In genomic region chr6:65611834-65612233, GRCm38 (mm10) we compare ENCODE assay signal across 17 mouse cellular contexts. TPM values are rescaled to one million over a fixed set of nuclear protein-coding genes. Genes with fewer than 3 reads are reported as not detected.
DNase-seq lines count a peak whose midpoint lies in the region; ATAC-seq and TF ChIP-seq lines count a peak whose summit lies in the region.
"Had no signal": no experiment of that assay in that cellular context is flagged by ENCODE, and none has a peak within 500 bp of the region (broad histone marks: within the 10 kb centered on the region; RNA-seq: fewer than 3 reads in every experiment).

No protein-coding gene starts in this region.

- in situ Hi-C loops in CH12.LX (cut with MboI; ENCODE audit: low pct_ligation_motif_present, low pct_unique_long_range_greater_than_20kb, low sequenced_read_pairs) = no loop called here

- ATAC-seq in heart, embryonic 15.5 days (replicated peaks; ENCODE audit: insufficient number of reproducible peaks, insufficient read depth, low FRiP score, low read depth) = peak; percentile 85
- ATAC-seq in erythroblast, adult 5-6 weeks (replicated peaks; ENCODE audit: low FRiP score, poor library complexity, severe bottlenecking) = no peak
- ATAC-seq: forebrain, embryonic 13.5 days had no signal

- H3ac ChIP-seq in myocyte (ENCODE audit: control insufficient read depth, insufficient read length) = no peak overlapping the region

- peak; percentile 65 for DNase-seq in CH12.LX (ENCODE audit: extremely low read depth)
- DNase-seq in ovary, postnatal 14 days (ENCODE audit: low spot score) = no peak
- DNase-seq in right cerebral cortex, postnatal 10 days (ENCODE audit: low spot score in 2 of 2) = no peak
- DNase-seq: adrenal gland, postnatal 36 days; cerebellum, postnatal 25 days; kidney, adult 11 months; kidney, postnatal 14 days; layer of hippocampus, postnatal 36 days; liver, embryonic 13.5 days had no signal

- H3K27me3 ChIP-seq in CH12.LX (replicated peaks) = no peaks in the 10 kb centered on the region
- H3K27me3 ChIP-seq in heart, embryonic 15.5 days = no peaks in the 10 kb centered on the region
- H3K27me3 ChIP-seq in myocyte (ENCODE audit: control insufficient read depth, insufficient read depth, insufficient read length) = no peaks in the 10 kb centered on the region
- H3K27me3 ChIP-seq: embryonic facial prominence, embryonic 13.5 days; forebrain, embryonic 13.5 days; liver, embryonic 13.5 days; megakaryocyte, embryonic 14.5 days had no signal

- H3K9me3 ChIP-seq in CH12.LX (replicated peaks; ENCODE audit: low read length) = no peaks in the 10 kb centered on the region
- no peaks in the 10 kb centered on the region for H3K9me3 ChIP-seq in heart, embryonic 15.5 days (replicated peaks)
- H3K9me3 ChIP-seq: embryonic facial prominence, embryonic 13.5 days; forebrain, embryonic 13.5 days; limb, embryonic 10.5 days; liver, embryonic 13.5 days; megakaryocyte, embryonic 14.5 days had no signal

- H3K27ac ChIP-seq in CH12.LX (ENCODE audit: insufficient read depth, low read depth) = peak overlapping the region; percentile 64; the same call in 1 of the 2 replicates
- peak overlapping the region; percentile 71; the same call in 1 of the 2 replicates for H3K27ac ChIP-seq in embryonic fibroblast, embryonic 13.5 days (ENCODE audit: insufficient read depth, low read length)
- H3K27ac ChIP-seq in heart, embryonic 15.5 days = peak overlapping the region; percentile 75
- H3K27ac ChIP-seq: embryonic facial prominence, embryonic 13.5 days; forebrain, embryonic 13.5 days; limb, embryonic 10.5 days; liver, embryonic 13.5 days had no signal

- H3K79me2 ChIP-seq in CH12.LX (replicated peaks; ENCODE audit: control insufficient read depth, extremely low read depth, insufficient read depth, poor library complexity, severe bottlenecking) (no peaks in the 10 kb centered on the region), myocyte (ENCODE audit: control insufficient read depth, insufficient read depth) (no peaks in the 10 kb centered on the region)

- H3K4me1 ChIP-seq in CH12.LX (ENCODE audit: control insufficient read depth in 1 of 2, insufficient read depth in 2 of 2) = peaks cover 19 to 56% of the 10 kb centered on the region in 2 experiments
- H3K4me1 ChIP-seq in embryonic fibroblast, embryonic 13.5 days (ENCODE audit: control insufficient read depth, insufficient read depth, low read length) = peaks cover 5% of the 10 kb centered on the region
- H3K4me1 ChIP-seq in heart, embryonic 15.5 days (replicated peaks) = peaks cover 12% of the 10 kb centered on the region
- H3K4me1 ChIP-seq: embryonic facial prominence, embryonic 13.5 days; forebrain, embryonic 13.5 days; limb, embryonic 10.5 days; liver, embryonic 13.5 days had no signal

- H3K4me3 ChIP-seq in CH12.LX (replicated peaks in 1 of 3; ENCODE audit: low read depth in 2 of 3, low read length in 2 of 3, poor library complexity in 1 of 3) = peak overlapping the region in 1 of 3 experiments; percentile 44
- H3K4me3 ChIP-seq in embryonic fibroblast, embryonic 13.5 days (ENCODE audit: insufficient read depth, low read length) = no peak overlapping the region
- H3K4me3 ChIP-seq in heart, embryonic 15.5 days = no peak overlapping the region
- H3K4me3 ChIP-seq in myocyte = no peak overlapping the region
- H3K4me3 ChIP-seq: embryonic facial prominence, embryonic 13.5 days; forebrain, embryonic 13.5 days; limb, embryonic 10.5 days; liver, embryonic 13.5 days; megakaryocyte, embryonic 14.5 days had no signal

- TF ChIP-seq CTCF in CH12.LX (conservative IDR thresholded peaks at IDR 0.05 in 1 of 2, IDR thresholded peaks at IDR 0.05 in 1 of 2; ENCODE audit: low read depth in 2 of 2, low read length in 2 of 2) = no peak
- no peak for TF ChIP-seq CTCF in embryonic fibroblast, embryonic 13.5 days (IDR thresholded peaks at IDR 0.05; ENCODE audit: borderline replicate concordance, insufficient read depth, low read length)

- TF ChIP-seq POLR2A in CH12.LX (IDR thresholded peaks at IDR 0.05; ENCODE audit: low read depth, low read length) = 0 out of 2 replicates have a peak, but pooled peaks have one; percentile 26
- TF ChIP-seq POLR2A in embryonic fibroblast, embryonic 13.5 days (IDR thresholded peaks at IDR 0.05; ENCODE audit: low read depth, low read length) = no peak
- TF ChIP-seq POLR2A in myocyte (IDR thresholded peaks at IDR 0.05; ENCODE audit: insufficient read length, low read depth) = no peak

- no peak for TF ChIP-seq RAD21 in CH12.LX (IDR thresholded peaks at IDR 0.05; ENCODE audit: low read depth, low read length)

- peak overlapping the region; percentile 50; the same call in 1 of the 2 replicates for H3K4me2 ChIP-seq in CH12.LX (ENCODE audit: insufficient read depth, low read depth, poor library complexity, severe bottlenecking)
- no peak overlapping the region for H3K4me2 ChIP-seq in heart, embryonic 15.5 days
- H3K4me2 ChIP-seq in myocyte (ENCODE audit: low read depth) = peak overlapping the region; percentile 21
- H3K4me2 ChIP-seq: embryonic facial prominence, embryonic 13.5 days; forebrain, embryonic 13.5 days; liver, embryonic 13.5 days had no signal

- no peak for TF ChIP-seq EP300 in CH12.LX (IDR thresholded peaks at IDR 0.05; ENCODE audit: low read length)

- H3K9ac ChIP-seq in CH12.LX (ENCODE audit: insufficient read depth, low read depth) = peak overlapping the region; percentile 30; the same call in 1 of the 2 replicates
- H3K9ac ChIP-seq in heart, embryonic 15.5 days = no peak overlapping the region
- H3K9ac ChIP-seq: embryonic facial prominence, embryonic 13.5 days; forebrain, embryonic 13.5 days; liver, embryonic 13.5 days had no signal

- H3K36me3 ChIP-seq in CH12.LX (replicated peaks in 1 of 2; ENCODE audit: control insufficient read depth in 1 of 2, insufficient read depth in 1 of 2, low read length in 1 of 2) (no peaks in the 10 kb centered on the region), myocyte (ENCODE audit: control insufficient read depth, insufficient read depth) (no peaks in the 10 kb centered on the region)
- H3K36me3 ChIP-seq in heart, embryonic 15.5 days = no peaks in the 10 kb centered on the region
- H3K36me3 ChIP-seq: embryonic facial prominence, embryonic 13.5 days; limb, embryonic 10.5 days; liver, embryonic 13.5 days had no signal

- dilution Hi-C loops in CH12.LX (cut with MboI; ENCODE audit: extremely low pct_ligation_motif_present, extremely low pct_unique_long_range_greater_than_20kb, low sequenced_read_pairs) = no loop called here

TF ChIP-seq in CH12.LX, 34 proteins besides CTCF, POLR2A, EP300 and RAD21 (continues in another document):
- TF ChIP-seq NELFE (IDR thresholded peaks at IDR 0.05; ENCODE audit: low read depth, low read length) = no peak
- no peak for TF ChIP-seq ELF1 (IDR thresholded peaks at IDR 0.05; ENCODE audit: low read depth, low read length)
- peak; percentile 78 for TF ChIP-seq ETS1 (conservative IDR thresholded peaks at IDR 0.05; ENCODE audit: low read depth, low read length)
- peak; percentile 66; the same call in 1 of the 2 replicates for TF ChIP-seq MAX (IDR thresholded peaks at IDR 0.05; ENCODE audit: low read length)
- no peak for TF ChIP-seq CHD1 (IDR thresholded peaks at IDR 0.05; ENCODE audit: low read depth, low read length)
- no peak; the same call in 1 of the 2 replicates for TF ChIP-seq JUND (conservative IDR thresholded peaks at IDR 0.05; ENCODE audit: low read depth, low read length)
- TF ChIP-seq E2F4 (IDR thresholded peaks at IDR 0.05; ENCODE audit: insufficient replicate concordance, low read depth, low read length) = no peak
- peak; percentile 55 for TF ChIP-seq BHLHE40 (IDR thresholded peaks at IDR 0.05; ENCODE audit: low read depth, low read length)
- no peak for TF ChIP-seq GABPA (IDR thresholded peaks at IDR 0.05; ENCODE audit: insufficient replicate concordance, low read depth, low read length)
- no peak for TF ChIP-seq SIN3A (IDR thresholded peaks at IDR 0.05; ENCODE audit: low read length)
- no peak for TF ChIP-seq TCF12 (IDR thresholded peaks at IDR 0.05; ENCODE audit: low read depth, low read length)
- no peak for TF ChIP-seq RCOR1 (conservative IDR thresholded peaks at IDR 0.05; ENCODE audit: low read depth, low read length)
- TF ChIP-seq ZMIZ1 (IDR thresholded peaks at IDR 0.05; ENCODE audit: low read depth, low read length) = no peak
- no peak for TF ChIP-seq NRF1 (IDR thresholded peaks at IDR 0.05; ENCODE audit: low read depth, low read length)

TF ChIP-seq in myocyte, 11 proteins besides CTCF, POLR2A, EP300 and RAD21:
- no peak for TF ChIP-seq MYOD1 (IDR thresholded peaks at IDR 0.05; ENCODE audit: control insufficient read depth in 1 of 3, insufficient read length in 2 of 3, low read depth in 2 of 3)
- no peak for TF ChIP-seq CEBPB (IDR thresholded peaks at IDR 0.05; ENCODE audit: insufficient read depth, poor library complexity, severe bottlenecking)
- no peak for TF ChIP-seq USF1 (IDR thresholded peaks at IDR 0.05; ENCODE audit: low read depth)
- TF ChIP-seq TCF3 (IDR thresholded peaks at IDR 0.05; ENCODE audit: insufficient read length, low read depth) = no peak
- no peak for TF ChIP-seq REST (IDR thresholded peaks at IDR 0.05; ENCODE audit: insufficient read depth, insufficient read length)
- no peak for TF ChIP-seq E2F4 (IDR thresholded peaks at IDR 0.05; ENCODE audit: insufficient read depth)
- no peak for TF ChIP-seq MYOG (IDR thresholded peaks at IDR 0.05; ENCODE audit: control insufficient read depth in 1 of 3, insufficient read depth in 1 of 3, insufficient read length in 2 of 3, low read depth in 2 of 3)
- no peak for TF ChIP-seq SRF (IDR thresholded peaks at IDR 0.05; ENCODE audit: control insufficient read depth, insufficient read length, low read depth)
- no peak for TF ChIP-seq TCF12 (IDR thresholded peaks at IDR 0.05; ENCODE audit: insufficient read depth, poor library complexity, severe bottlenecking)

RNA-seq across cellular contexts. Expression of gene Ndnf, which starts 59.6 kb away (rescaled TPM):
- total RNA-seq in CH12.LX (2012; rRNA removed) (under 0.01 TPM in 1 of 2 replicates, not detected in the other), CH12.LX (2014; rRNA removed) (0.03 TPM in 1 of 2 replicates, not detected in the other)
- polyA plus RNA-seq in CH12.LX (2012; ENCODE audit: insufficient read length, low read depth) (not detected in 2 replicates), myocyte (2012; fragmentation: generic; extraction: Trizol) (under 0.01 TPM)
- polyA plus RNA-seq in embryonic fibroblast, embryonic 13.5 days (2011; ENCODE audit: insufficient read length, low read depth, missing spikeins) = 32.2 and 43.0 TPM in 2 replicates
- polyA plus RNA-seq in heart, embryonic 15.5 days (2015; fragmentation: Nextera tagmentation; extraction: Ambion mirVana) = 2.5 and 5.0 TPM in 2 replicates
- not detected in 2 replicates for total RNA-seq in erythroblast, adult 5-6 weeks (2015; ENCODE audit: low replicate concordance)
- under 0.01 TPM in 1 of 2 replicates, not detected in the other for total RNA-seq in erythroblast, adult 5-6 weeks (2017; ENCODE audit: low replicate concordance)
